Mouse (Mus musculus): ENCODE measurements at regions not wholly inside any gene's neighbourhood (a gene's known extent, or its start where the extent isn't known, plus 50 kb on each side); places are given as distances from the start of the nearest gene placed in this dataset.

DNA sequence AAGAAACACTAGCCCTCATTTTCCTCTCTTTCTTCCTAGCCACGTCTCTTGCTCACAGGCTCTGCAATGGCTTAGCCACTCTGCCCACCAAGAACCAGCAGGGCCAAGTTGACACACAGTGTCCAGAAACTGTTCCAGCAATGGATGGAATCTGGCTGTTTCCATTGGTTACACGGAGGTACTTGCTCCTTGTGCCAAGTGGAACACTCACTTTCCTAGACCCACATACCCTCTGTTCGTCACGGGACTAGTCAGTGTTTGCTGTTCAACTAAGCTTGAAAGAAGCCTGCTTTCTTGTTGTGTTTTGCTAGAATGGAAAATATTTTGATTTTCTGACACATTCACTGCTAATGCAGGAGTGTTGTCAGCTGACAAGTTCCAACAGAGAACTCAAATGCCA, 575.7 kb upstream of the Gulo start:
- no peak for DNase-seq (ENCODE audit: low spot score in 2 of 2)

GRCm38 (mm10) chr14:66579904-66580492, 571.0 kb upstream of the Gulo start:
- no peak for DNase-seq (ENCODE audit: low spot score in 2 of 2)

DNA sequence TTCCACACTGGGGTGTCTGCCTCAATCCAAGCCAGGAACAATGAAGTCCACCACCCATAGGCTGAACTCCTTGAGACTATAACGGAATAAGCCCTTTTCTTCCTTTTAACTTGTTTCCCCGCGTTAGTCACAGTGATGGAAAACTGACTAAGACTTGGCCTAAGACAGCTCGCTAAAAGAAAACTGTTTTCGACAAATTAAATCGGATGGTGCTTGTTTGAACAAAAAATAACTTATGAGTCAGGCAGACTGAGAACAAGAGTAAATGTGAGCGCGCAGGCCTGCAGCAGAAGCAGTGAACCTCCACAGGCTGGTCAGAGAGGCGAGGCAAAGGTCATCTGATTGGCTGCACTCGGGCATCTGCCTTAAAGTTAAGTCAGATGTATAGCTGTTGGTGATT, 557.6 kb upstream of the Gulo start:
- DNase-seq (ENCODE audit: low spot score in 2 of 2) = no peak

DNA sequence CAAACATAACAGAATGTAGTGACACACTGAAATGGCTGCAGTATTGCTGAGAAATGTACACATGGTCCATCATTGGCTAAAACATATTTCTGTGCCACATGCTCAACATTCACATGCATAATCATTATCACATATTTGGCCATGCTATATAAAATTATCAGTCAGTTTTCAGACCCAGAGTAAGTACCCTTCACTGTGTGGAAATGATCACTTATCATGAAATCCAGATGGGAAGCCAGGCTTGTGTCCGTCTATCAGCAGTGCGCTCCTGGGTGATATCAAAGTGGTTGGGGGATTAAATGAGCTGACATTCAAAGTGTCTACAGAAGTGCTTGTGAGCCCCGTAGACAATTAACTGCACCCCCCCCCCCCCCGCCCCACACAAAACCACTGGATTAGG, 553.7 kb upstream of the Gulo start:
- no peak for DNase-seq (ENCODE audit: low spot score in 2 of 2)

- DNase-seq (ENCODE audit: low spot score in 2 of 2) = no peak
Observed at GRCm38 (mm10) chr14:66561715-66562114, 552.7 kb upstream of the Gulo start.

GRCm38 (mm10) chr14:66561042-66561590, 552.1 kb upstream of the Gulo start:
- DNase-seq (ENCODE audit: low spot score in 2 of 2) = no peak

- peak; percentile 31 to 59 for DNase-seq (ENCODE audit: low spot score in 2 of 2)
Observed at GRCm38 (mm10) chr14:66558393-66558792, 549.4 kb upstream of the Gulo start.

DNA sequence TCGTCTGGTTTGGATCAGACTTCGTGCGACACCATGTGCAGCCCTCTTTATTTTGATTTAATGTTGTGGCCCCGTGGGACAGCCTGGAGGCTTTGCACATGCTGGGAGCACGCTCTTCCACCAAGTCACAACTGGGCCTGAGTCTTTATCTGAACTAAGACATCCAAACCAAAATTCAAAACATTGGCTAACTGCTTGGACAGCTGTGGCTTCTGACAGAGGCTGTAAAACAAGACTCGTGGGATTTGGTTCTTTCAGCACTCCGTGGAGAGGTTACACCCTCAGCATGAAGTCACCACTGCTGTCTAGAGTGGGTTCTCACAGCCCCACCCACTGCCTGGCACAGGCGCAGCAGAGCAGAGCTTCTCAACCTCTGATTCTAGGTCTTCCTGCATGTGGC, 548.6 kb upstream of the Gulo start:
- DNase-seq (ENCODE audit: low spot score in 2 of 2) = no peak

DNA sequence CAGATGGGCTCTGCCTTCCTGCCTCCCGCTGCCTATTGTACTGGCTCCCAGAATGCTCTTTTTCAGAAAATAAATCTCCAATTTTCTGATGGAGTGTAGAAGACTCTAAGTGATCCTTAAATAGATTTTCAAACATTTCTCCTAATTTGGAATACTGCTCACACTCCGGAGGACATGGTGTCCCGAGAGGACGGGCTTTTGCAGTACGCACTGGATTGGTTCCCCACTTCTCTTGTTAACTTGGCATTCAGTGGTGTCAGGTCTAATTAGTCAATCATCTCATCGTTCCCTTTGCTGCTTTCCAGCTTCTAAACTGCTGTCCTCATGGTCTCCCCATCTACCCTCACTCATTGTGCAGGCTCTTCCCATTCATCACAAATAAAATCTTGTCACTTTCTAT, 529.5 kb upstream of the Gulo start:
- no peak for DNase-seq (ENCODE audit: low spot score in 2 of 2)

DNA sequence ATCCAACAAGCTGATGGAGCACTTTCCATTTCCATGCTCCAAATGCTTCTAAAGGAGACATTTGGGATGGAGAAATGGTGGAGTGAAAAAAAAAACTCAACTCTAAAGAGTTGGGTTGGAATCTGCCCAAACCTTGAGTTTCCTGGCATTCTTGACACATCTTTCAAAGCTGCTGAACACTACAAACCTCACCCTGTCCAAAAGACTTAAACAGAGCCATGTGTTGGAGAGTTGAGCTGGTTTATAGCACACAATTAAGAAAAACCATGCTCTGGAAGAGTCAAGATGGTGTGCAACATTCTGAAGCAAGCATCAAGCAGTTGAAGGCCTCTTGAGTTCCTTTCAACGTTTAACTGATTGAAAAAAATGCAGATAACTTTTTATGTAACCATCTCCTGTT, 525.7 kb upstream of the Gulo start:
- DNase-seq (ENCODE audit: low spot score in 2 of 2) = no peak

GRCm38 (mm10) chr14:66528135-66528534, 519.1 kb upstream of the Gulo start:
- DNase-seq (ENCODE audit: low spot score in 2 of 2) = no peak

DNA sequence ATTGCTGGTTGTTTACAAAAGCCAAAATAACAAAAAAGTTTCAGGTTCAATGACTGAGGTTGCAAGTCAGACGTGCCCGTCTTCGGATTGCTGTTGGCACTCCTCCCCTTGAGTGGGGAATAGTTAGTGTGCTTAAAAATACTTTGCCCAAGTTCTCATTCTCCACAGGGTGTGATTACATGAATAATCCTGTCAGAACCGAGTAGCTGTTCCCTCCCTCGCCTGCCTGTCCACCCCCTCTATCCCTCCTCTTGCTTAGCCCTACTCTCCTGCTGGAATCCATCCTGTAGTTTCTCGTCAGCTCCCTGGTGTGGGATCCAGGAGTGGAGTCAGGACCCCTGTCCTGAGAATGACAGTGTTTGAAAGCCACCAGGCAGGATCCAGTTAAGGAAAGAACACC, 518.1 kb upstream of the Gulo start:
- peak; percentile 44 to 73 for DNase-seq (ENCODE audit: low spot score in 2 of 2)

GRCm38 (mm10) chr14:66522856-66523400, 513.9 kb upstream of the Gulo start:
- DNase-seq (ENCODE audit: low spot score in 2 of 2) = no peak

- no peak for DNase-seq (ENCODE audit: low spot score in 2 of 2)
Observed at GRCm38 (mm10) chr14:66521836-66522629, 513.0 kb upstream of the Gulo start.

- no peak for DNase-seq (ENCODE audit: low spot score in 2 of 2)
Observed at GRCm38 (mm10) chr14:66516770-66517169, 507.8 kb upstream of the Gulo start.

GRCm38 (mm10) chr14:66510750-66511149, 501.7 kb upstream of the Gulo start:
- DNase-seq (ENCODE audit: low spot score in 2 of 2) = no peak

- DNase-seq (ENCODE audit: low spot score in 2 of 2) = no peak
Observed at GRCm38 (mm10) chr14:66510218-66510617, 501.2 kb upstream of the Gulo start.

DNA sequence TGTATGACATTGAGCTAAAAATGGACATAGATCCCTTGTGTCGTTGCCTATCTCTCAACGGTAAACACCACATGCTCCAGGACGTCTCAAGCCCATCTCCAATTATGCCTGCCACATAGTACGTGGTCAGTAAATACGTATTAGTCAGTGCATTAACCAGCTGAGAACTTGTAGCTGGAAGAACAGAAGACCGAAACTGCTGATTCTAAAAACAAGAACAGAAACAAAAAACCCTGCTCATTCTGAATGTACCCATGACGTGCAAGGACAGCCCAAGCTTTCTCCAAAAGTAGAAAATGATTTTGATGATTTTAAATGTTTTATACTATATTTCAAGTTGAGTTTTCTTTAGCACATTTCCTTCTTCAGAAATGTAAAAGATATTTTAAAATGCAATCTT, 500.7 kb upstream of the Gulo start:
- no peak for DNase-seq (ENCODE audit: low spot score in 2 of 2)

DNA sequence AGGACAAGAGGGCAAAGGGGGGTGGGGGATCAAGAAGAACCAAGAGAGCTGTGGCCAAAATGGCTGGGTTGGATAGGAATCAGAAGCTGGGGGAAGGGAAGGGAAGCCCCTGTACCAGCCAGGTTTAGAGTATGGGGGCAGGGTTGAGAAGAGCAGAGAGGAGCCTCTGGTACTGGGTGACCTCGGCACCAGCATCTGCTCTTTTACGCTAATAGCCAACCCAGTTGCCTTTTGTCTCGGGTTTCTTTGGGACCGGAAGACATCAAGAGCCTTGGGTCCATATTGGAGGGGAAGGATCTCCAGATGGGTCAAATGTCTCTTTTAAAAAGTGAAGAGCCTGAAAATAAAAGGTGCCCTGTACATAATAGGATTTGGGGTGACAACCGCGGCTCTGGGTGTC, 493.0 kb upstream of the Gulo start:
- no peak for DNase-seq (ENCODE audit: low spot score in 2 of 2)

DNA sequence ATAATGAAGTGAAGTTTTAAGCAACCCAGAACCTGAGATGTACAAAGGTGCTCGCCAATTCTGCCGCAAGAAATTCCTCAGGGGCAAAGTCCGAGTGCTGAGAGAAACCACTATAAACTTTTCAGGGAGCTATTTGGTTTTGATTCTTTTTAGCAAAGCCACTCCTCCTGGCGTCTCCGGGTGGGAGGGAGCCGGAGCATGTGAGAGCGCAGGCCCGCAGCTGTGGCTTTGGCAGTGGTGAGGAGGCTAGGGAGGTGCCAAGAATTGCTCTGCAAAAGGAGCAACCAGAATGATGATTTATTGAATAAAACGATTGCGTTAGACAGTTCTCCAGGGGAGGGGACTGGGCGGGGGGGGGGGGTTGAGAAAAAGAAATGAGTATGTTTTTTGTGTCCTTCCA, 490.9 kb upstream of the Gulo start:
- peak in 1 of 2 experiments; percentile 60 for DNase-seq (ENCODE audit: low spot score in 2 of 2)

- DNase-seq (ENCODE audit: low spot score in 2 of 2) = no peak
Observed at GRCm38 (mm10) chr14:66495146-66495545, 486.1 kb upstream of the Gulo start.

DNA sequence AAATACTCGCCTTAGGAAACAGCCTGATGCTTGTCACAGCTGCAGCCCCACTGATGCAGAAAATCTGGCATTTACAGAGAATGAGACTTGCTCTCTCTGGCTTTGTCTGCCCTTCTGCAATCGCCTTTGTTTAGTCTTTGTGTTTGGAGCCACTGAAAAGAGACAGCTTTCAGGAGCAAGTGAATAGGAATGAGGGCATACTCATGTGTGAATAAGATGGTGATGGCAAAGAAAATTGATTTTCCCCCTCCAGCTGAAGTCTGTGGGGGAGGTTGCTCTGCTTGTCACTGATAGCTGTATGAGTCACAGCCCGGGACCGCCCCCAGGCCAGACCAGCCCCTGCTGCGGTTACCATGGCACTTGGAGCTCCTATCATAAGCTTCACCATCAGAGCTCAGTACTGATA, 485.5 kb upstream of the Gulo start:
- peak; percentile 86 to 89 for DNase-seq (ENCODE audit: low spot score in 2 of 2)

GRCm38 (mm10) chr14:66493691-66494121, 484.7 kb upstream of the Gulo start:
- no peak for DNase-seq (ENCODE audit: low spot score in 2 of 2)
